Mouse (Mus musculus) effector memory CD4-positive, alpha-beta T cell, adult 7 months (primary cell): ENCODE results near the gene Narf. TPM values are rescaled to one million over a fixed set of nuclear protein-coding genes. Genes with fewer than 3 reads are reported as not detected.

Experiments
- polyA plus RNA-seq: library from polyadenylated mRNA; unstranded; fragments of 100-300 nt; shearing (Covaris generic); gene quantifications from one replicate; pipeline ENCODE4 v1.2.1, GENCODE M21; 2017

The Narf gene
- 27.8 TPM for polyA plus RNA-seq

DNA sequence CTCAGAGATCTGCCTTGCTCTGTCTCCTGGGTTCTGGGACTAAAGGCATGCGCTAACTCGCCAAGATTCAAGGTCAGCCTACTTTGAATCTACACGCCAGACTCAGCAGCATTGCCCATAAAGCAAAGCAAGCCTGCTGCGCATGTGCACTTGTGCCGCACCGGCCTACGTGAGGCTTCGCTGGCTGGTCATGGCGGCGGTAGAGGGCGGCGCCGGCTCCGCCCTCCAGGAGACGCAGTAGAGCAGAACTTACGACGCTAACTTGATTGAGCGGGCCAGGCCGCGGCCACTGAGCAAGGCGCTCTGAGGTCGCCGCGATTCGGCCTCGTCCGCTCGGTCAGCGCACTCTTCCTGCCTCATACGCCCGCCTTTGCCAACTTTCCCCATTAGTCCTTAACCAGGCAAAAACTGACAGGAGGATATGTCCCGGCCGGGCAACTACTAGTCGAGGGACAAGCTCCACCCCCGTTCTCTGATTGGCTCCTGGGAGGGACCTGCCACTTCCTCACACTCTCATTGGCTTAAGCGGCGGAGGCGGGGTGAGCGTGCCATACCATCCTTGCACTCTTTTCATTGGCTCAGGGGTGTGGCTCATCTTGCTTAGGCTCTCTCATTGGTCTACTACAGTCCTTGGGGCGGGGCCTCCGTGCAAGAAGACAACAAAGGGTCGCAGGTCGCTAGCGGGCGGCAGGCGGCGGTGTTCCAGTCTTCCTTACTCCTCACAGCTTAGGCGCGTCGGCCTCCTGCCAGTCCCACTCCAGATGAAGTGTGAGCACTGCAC is at the start of gene Narf:
TSS of gene Narf (plus strand) at position 690 of the 781 bp plus-strand sequence.

DNA sequence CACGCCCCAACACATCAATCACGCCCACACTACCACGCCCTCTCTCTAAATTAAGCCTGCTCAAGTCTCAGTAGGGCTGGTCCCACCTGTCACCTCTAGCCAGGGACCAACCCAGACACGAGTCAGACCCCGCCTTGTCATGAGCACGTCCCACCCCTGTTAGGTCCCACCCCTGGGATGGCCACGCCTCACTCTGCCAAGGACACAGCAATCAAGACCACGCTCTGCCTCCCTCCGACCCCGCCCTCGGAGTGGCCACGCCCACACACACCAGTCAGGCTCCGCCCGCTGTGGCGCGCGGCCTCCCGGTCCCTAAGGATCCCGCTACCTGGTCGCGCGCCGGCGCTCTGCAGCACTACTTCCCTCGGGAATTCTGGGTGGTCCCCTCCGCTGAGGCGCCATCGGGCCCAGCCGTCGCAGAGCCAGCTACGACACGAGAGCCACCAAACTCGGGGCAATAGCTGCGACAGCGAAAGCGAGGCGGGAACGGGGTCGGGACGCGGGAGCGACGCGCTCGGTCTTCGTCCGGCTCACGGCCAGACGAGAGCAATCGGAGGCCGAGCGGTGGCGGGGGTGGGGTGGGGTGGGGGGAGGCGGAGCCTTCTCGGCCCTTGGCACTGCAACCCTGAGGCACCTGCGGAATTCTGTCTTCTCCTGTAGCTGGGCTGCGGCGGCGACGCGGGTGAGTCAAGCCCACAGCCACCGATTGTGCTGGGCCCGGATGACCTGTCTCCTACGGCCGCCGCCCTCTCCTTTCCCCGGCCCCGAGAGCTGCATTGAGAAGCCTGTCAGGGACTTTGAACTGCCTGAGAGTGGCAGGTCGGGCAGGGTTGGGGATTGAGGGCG is 32.7 kb upstream of the Narf start, which contains the start of the genes Hexdc and Ogfod3:
TSS of gene Hexdc (plus strand) at position 273 of the 846 bp plus-strand sequence.
TSS of gene Ogfod3 (minus strand) at position 551 of the 846 bp plus-strand sequence.

DNA sequence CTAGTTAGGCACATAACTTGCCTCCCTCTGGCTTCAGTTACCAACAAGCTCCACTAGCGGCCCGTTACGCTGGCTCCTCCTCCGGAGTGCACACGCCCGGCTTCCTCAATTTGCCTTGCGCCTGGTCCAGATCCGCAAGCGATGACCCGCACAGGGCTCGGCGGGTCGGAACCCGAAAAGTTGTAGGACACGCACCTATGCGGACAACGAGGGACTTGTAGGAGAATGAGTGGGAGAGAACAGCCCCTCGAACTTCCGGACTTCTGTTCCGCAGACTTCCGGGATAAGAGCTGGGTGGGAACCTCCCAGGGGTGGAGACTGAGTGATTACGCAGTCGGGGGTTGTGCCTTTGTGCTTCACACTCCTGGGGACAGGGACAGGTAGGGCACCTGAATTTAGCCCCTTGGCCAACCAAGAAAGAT is 8.0 kb upstream of the Narf start, which contains the start of gene Cybc1:
TSS of gene Cybc1 (minus strand) at position 305 of the 422 bp plus-strand sequence.

DNA sequence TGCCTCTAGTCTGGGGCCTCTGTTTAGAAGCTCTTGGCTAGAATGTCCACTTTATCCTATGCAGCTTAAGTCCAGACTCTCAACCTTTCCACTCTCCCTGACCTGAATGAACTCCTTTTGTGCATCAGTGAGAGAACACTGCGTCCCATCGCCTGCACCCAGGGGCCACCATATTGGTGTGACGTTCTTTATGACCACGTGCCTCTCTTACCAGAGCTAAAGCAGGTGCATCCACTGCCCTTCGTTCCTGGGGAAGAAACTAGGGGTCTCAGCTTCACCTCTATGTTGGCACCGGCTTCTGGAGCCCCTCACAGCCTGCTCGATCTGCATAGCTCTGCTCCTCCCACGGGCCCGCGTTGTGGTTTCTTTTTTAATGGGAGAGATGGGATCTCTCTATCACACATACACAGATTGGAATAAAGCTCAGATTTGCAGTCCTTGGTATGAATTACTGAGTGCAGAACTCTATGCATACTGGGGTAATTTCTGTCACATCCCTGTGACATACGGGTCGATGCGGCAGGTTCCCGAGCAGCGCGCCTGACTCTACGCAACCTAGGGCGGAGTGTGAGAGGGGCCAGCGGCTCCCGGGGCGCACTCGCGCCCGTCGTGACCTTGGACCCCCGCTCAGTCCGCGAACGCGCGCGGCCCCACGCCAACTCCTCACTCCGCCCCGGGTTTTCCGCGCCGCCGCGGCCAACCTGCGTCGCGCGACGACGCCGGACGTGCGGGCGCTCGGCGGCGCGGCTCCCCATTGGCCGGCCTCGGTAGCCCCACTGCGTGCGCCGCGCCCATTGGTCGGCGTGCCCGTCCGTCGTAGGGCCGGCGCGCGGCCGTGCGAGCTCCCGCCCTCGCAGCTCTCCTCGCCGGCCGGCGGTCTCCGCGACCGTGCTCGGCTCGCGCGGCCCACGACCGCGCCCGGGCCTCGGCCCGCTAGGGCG is 22.4 kb downstream of the Narf start, which contains the start of gene Foxk2:
TSS of gene Foxk2 (plus strand) at position 831 of the 941 bp plus-strand sequence.

Other genes starting within 250 kb of the Narf start
- 216 TPM for gene Csnk1d, start 245.9 kb upstream of the Narf start, polyA plus RNA-seq
- 159 TPM for gene Cd7, start 197.8 kb upstream of the Narf start, polyA plus RNA-seq
- 0.40 TPM for gene Sectm1b, start 173.7 kb upstream of the Narf start, polyA plus RNA-seq
- gene Sectm1a, start 156.0 kb upstream of the Narf start, polyA plus RNA-seq, result 0.29 TPM
- gene Tex19.2, start 118.6 kb upstream of the Narf start, polyA plus RNA-seq, result 0.18 TPM
- not detected for gene Tex19.1, start 91.1 kb upstream of the Narf start, polyA plus RNA-seq
- gene Uts2r, start 77.0 kb upstream of the Narf start, polyA plus RNA-seq, result not detected
- gene Hexdc, start 32.8 kb upstream of the Narf start, polyA plus RNA-seq, result 1.5 TPM
- gene Ogfod3, start 32.5 kb upstream of the Narf start, polyA plus RNA-seq, result 21.6 TPM
- 78.1 TPM for gene Cybc1, start 7.9 kb upstream of the Narf start, polyA plus RNA-seq
- 16.6 TPM for gene Foxk2, start 22.7 kb downstream of the Narf start, polyA plus RNA-seq
- gene Wdr45b, start 117.2 kb downstream of the Narf start, polyA plus RNA-seq, result 83.7 TPM
- not detected for gene Rab40b, start 151.0 kb downstream of the Narf start, polyA plus RNA-seq
- 0.24 TPM for gene Fn3krp, start 184.1 kb downstream of the Narf start, polyA plus RNA-seq
- gene Fn3k, start 197.7 kb downstream of the Narf start, polyA plus RNA-seq, result not detected
- gene Tbcd, start 214.7 kb downstream of the Narf start, polyA plus RNA-seq, result 33.7 TPM